Mouse (Mus musculus) cerebellum, adult 11-12 months (tissue): ENCODE results near the gene Cep250.
A peak's percentile ranks its signal among the peaks of the same experiment; 100 is the strongest.

Source experiments
- DNase-seq: peaks from one replicate; pipeline ENCODE4 v3.0.0; 2022

The Cep250 gene

GRCm38 (mm10) chr2:155973348-155973747, 17.1 kb downstream of the Cep250 start:
- DNase-seq = no peak

- DNase-seq = no peak
Observed at GRCm38 (mm10) chr2:155974087-155974731, 18.0 kb downstream of the Cep250 start.

- no peak for DNase-seq
Observed at GRCm38 (mm10) chr2:155979328-155979991, 23.2 kb downstream of the Cep250 start.

- DNase-seq = no peak
Observed at GRCm38 (mm10) chr2:155985776-155986175, 29.5 kb downstream of the Cep250 start.

GRCm38 (mm10) chr2:155987131-155987530, 30.9 kb downstream of the Cep250 start:
- DNase-seq = no peak

- peak; percentile 85 for DNase-seq
Observed at GRCm38 (mm10) chr2:155989085-155989484, 32.8 kb downstream of the Cep250 start.

- peak; percentile 54 for DNase-seq
Observed at GRCm38 (mm10) chr2:155991151-155991550, 34.9 kb downstream of the Cep250 start.

- DNase-seq = peak; percentile 99
Observed at GRCm38 (mm10) chr2:155991863-155992321, 35.6 kb downstream of the Cep250 start.

- no peak for DNase-seq
Observed at GRCm38 (mm10) chr2:156005393-156005792, 49.1 kb downstream of the Cep250 start.

GRCm38 (mm10) chr2:156007888-156008532, 51.8 kb downstream of the Cep250 start, which contains the start of the genes 6430550D23Rik and Ergic3:
6430550D23Rik (minus strand) TSS chr2:156007977.
Ergic3 (plus strand) TSS chr2:156008045.
- peak; percentile 99 for DNase-seq

GRCm38 (mm10) chr2:156018106-156018505, 61.8 kb downstream of the Cep250 start:
- no peak for DNase-seq

- DNase-seq = no peak
Observed at GRCm38 (mm10) chr2:156021219-156021618, 65.0 kb downstream of the Cep250 start.

- no peak for DNase-seq
Observed at GRCm38 (mm10) chr2:156021765-156022164, 65.5 kb downstream of the Cep250 start.

GRCm38 (mm10) chr2:156025482-156025881, 69.2 kb downstream of the Cep250 start:
- no peak for DNase-seq

GRCm38 (mm10) chr2:156039390-156039789, 83.1 kb downstream of the Cep250 start:
- DNase-seq = no peak

GRCm38 (mm10) chr2:156042903-156043302, 86.6 kb downstream of the Cep250 start:
- no peak for DNase-seq

- DNase-seq = no peak
Observed at GRCm38 (mm10) chr2:156047929-156048328, 91.7 kb downstream of the Cep250 start.
